Mouse (Mus musculus) lung, postnatal 0 days (tissue): ENCODE data around the gene Asnsd1. TPM values are rescaled to one million over a fixed set of nuclear protein-coding genes. Genes with fewer than 3 reads are reported as not detected.

ENCODE experiments used
- ATAC-seq: fragments of 200-750 bp; cut with Nextera tagmentation; 2 replicates; pipeline ENCODE4 v1.8.0; 2017; ENCODE audit warnings: moderate library complexity
- DNase-seq: peaks from one replicate; pipeline ENCODE4 v3.0.0-alpha.2; 2016; ENCODE audit warnings: low spot score
- H3K27ac ChIP-seq: fragments of 300-500 bp; sonication (generic); 2 replicates; pipeline ENCODE4 v1.5.1; 2014; ENCODE audit warnings: antibody characterized with exemption, mild to moderate bottlenecking, low read length, mixed read lengths
- H3K27me3 ChIP-seq: fragments of 300-500 bp; sonication (generic); replicated peaks from 2 replicates; pipeline ENCODE4 v1.6.1; 2014; ENCODE audit warnings: low read length, mixed read lengths; ENCODE audit not compliant: insufficient read depth
- H3K36me3 ChIP-seq: fragments of 300-500 bp; sonication (generic); 2 replicates; pipeline ENCODE4 v1.6.1; 2014; ENCODE audit warnings: low read length, mixed read lengths; ENCODE audit not compliant: insufficient read depth
- H3K4me1 ChIP-seq: fragments of 300-500 bp; sonication (generic); 2 replicates; pipeline ENCODE4 v1.6.1; 2014; ENCODE audit warnings: antibody characterized with exemption, low read depth, low read length, mixed read lengths; ENCODE audit not compliant: insufficient read depth
- H3K4me2 ChIP-seq: fragments of 300-500 bp; sonication (generic); replicated peaks from 2 replicates; pipeline ENCODE4 v1.6.1; 2014; ENCODE audit warnings: low read depth, mild to moderate bottlenecking, low read length, moderate library complexity, mixed read lengths
- H3K4me3 ChIP-seq: fragments of 300-500 bp; sonication (generic); 2 replicates; pipeline ENCODE4 v1.5.1; 2014; ENCODE audit warnings: low read depth, low read length
- H3K9ac ChIP-seq: fragments of 300-500 bp; sonication (generic); replicated peaks from 2 replicates; pipeline ENCODE4 v1.6.1; 2014; ENCODE audit warnings: low read depth, mild to moderate bottlenecking
- H3K9me3 ChIP-seq: fragments of 300-500 bp; sonication (generic); 2 replicates; pipeline ENCODE4 v1.6.1; 2016; ENCODE audit warnings: low read length, mixed read lengths
- CTCF ChIP-seq: IDR thresholded peaks from 2 replicates; pipeline ENCODE4 v1.5.1; 2016; ENCODE audit warnings: antibody characterized with exemption, mild to moderate bottlenecking
- EP300 ChIP-seq: IDR thresholded peaks from 2 replicates; pipeline ENCODE4 v1.6.1; 2016; ENCODE audit warnings: antibody characterized with exemption, mild to moderate bottlenecking, control low read depth
- WGBS: fragments of 180-500 bp; shearing (Covaris S2); extraction: QIAGEN DNeasy Blood & Tissue Kit; methylation state at CpG from one replicate; pipeline ENCODE4 v1.1.7; 2014; 5-methylcytosine and 5-hydroxymethylcytosine counted together
- polyA plus RNA-seq: library from polyadenylated mRNA; unstranded; fragments of >200 nt; fragmentation: Nextera tagmentation; extraction: Ambion mirVana; gene quantifications from 2 replicates; pipeline ENCODE4 v1.2.1, GENCODE M21; 2015

Asnsd1 gene
- polyA plus RNA-seq, 1 experiment from 2014 or later: 30.4 TPM

DNA sequence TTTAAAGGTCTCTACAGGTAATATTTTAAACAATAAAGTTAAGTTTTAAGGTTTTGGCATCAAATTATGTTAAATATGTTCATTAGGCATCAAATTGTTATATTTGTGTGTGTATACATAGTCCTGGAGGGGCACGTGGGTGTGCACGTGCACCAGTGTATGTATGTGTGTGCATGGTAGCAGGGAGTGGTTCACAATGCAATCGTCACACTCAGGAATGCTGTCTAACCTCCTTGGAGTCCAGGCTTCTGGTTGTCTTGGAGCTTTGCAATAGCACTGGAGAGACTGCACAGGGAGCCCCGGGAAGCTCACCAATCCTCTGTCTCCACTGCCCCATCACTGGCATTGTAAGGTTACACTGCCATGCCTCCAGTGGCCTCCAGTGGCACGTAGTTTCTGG, 29.3 kb downstream of the Asnsd1 start:
- Histone ChIP-seq H3K27ac (no peak overlapping the region), H3K4me2 (no peak overlapping the region), H3K9ac (no peak overlapping the region), H3K4me3 (no peak overlapping the region), H3K36me3 (no peaks in the 10 kb centered on the region), H3K4me1 (no peaks in the 10 kb centered on the region), H3K9me3 (no peaks in the 10 kb centered on the region), H3K27me3 (no peaks in the 10 kb centered on the region)
- DNase-seq (no peak), ATAC-seq (no peak; the same call in 1 of the 2 replicates)
- WGBS: 81% methylated on average over 5 of the region's 5 CpGs
- TF ChIP-seq EP300 (no peak), CTCF (no peak)

GRCm38 (mm10) chr1:53321662-53322344, 30.7 kb downstream of the Asnsd1 start:
- Histone ChIP-seq H3K27ac (no peak overlapping the region), H3K36me3 (no peaks in the 10 kb centered on the region), H3K9ac (no peak overlapping the region), H3K4me3 (no peak overlapping the region), H3K4me2 (no peak overlapping the region), H3K27me3 (no peaks in the 10 kb centered on the region), H3K9me3 (no peaks in the 10 kb centered on the region), H3K4me1 (no peaks in the 10 kb centered on the region)
- no peak for DNase-seq
- TF ChIP-seq EP300 (no peak), CTCF (no peak)
- 96% methylated on average over 4 of the region's 4 CpGs for WGBS
- ATAC-seq: no peak

GRCm38 (mm10) chr1:53312989-53313967, 39.3 kb downstream of the Asnsd1 start, which contains the start of gene Osgepl1:
Gene Osgepl1 (plus strand): TSS chr1:53313624.
- H3K4me3 ChIP-seq: peak within 1 kb of the TSS; percentile 64
- H3K4me1 ChIP-seq: no peaks in the 10 kb centered on the region
- H3K27me3 ChIP-seq: no peaks in the 10 kb centered on the region
- DNase-seq (peak; percentile 92), ATAC-seq (peak; percentile 98)
- H3K36me3 ChIP-seq: no peaks in the 10 kb centered on the region
- no peaks in the 10 kb centered on the region for H3K9me3 ChIP-seq
- WGBS: 2% methylated on average over 27 of the region's 27 CpGs
- peak within 1 kb of the TSS; percentile 88 for H3K27ac ChIP-seq
- H3K4me2 ChIP-seq: peak within 1 kb of the TSS; percentile 72
- H3K9ac ChIP-seq: peak within 1 kb of the TSS; percentile 70
- TF ChIP-seq EP300: 0 out of 2 replicates have a peak, but pooled peaks have one; percentile 35
- TF ChIP-seq CTCF: peak; percentile 47

DNA sequence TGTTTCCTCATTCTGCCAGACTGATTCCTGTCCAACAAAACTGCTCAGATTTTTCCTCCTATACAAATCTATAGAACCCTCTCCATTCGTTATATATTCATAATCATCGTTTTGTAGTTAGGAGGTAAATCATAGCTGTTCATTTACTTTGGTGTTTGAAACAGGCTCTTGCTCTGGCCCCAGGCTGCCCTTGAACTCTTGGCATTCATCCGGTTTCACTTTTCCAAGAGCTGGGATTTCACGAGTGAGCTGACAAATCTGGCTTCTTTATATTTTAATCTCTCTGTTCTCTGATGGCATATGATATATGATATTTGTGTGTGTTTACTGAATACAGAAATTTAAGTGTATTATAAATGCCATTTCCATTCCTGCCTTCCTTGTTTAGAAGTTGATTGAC, 52.0 kb downstream of the Asnsd1 start:
- TF ChIP-seq EP300 (no peak), CTCF (no peak)
- no peak overlapping the region for H3K9ac ChIP-seq
- no peaks in the 10 kb centered on the region for H3K9me3 ChIP-seq
- H3K4me3 ChIP-seq: no peak overlapping the region
- no peak for ATAC-seq
- H3K27me3 ChIP-seq: no peaks in the 10 kb centered on the region
- H3K27ac ChIP-seq: no peak overlapping the region
- H3K4me2 ChIP-seq: no peak overlapping the region
- WGBS: 81% methylated on average over 4 of the region's 4 CpGs
- no peaks in the 10 kb centered on the region for H3K36me3 ChIP-seq
- DNase-seq: no peak
- no peaks in the 10 kb centered on the region for H3K4me1 ChIP-seq

GRCm38 (mm10) chr1:53296581-53297383, 55.8 kb downstream of the Asnsd1 start, which contains the start of the genes Pms1, Ormdl1 and Gm28778:
Gene Pms1 (minus strand): TSS chr1:53297018.
Gene Ormdl1 (plus strand): TSS chr1:53297095.
Gene Gm28778 (plus strand): TSS chr1:53297111.
- Histone ChIP-seq H3K4me1 (no peaks in the 10 kb centered on the region), H3K27ac (peak within 1 kb of the TSS; percentile 77), H3K9ac (peak within 1 kb of the TSS; percentile 70), H3K36me3 (no peaks in the 10 kb centered on the region), H3K27me3 (no peaks in the 10 kb centered on the region), H3K9me3 (no peaks in the 10 kb centered on the region), H3K4me2 (peak within 1 kb of the TSS; percentile 84), H3K4me3 (peak within 1 kb of the TSS; percentile 78)
- peak; percentile 39 for TF ChIP-seq CTCF
- no peak for TF ChIP-seq EP300
- peak; percentile 97 for DNase-seq
- ATAC-seq: peak; percentile 100
- WGBS: under 1% methylated on average over 63 of the region's 66 CpGs

Other genes starting within 250 kb of the Asnsd1 start
- not detected in 2 replicates for gene 1700019A02Rik, start 165.1 kb downstream of the Asnsd1 start, polyA plus RNA-seq
- gene Pms1, start 55.7 kb downstream of the Asnsd1 start, polyA plus RNA-seq: 2.5 and 3.9 TPM in 2 replicates
- gene Ormdl1, start 55.7 kb downstream of the Asnsd1 start, polyA plus RNA-seq: 24.6 and 28.1 TPM in 2 replicates
- gene Gm28778, start 55.6 kb downstream of the Asnsd1 start, polyA plus RNA-seq: not detected in 2 replicates
- 13.0 and 16.5 TPM in 2 replicates for gene Osgepl1, start 39.1 kb downstream of the Asnsd1 start, polyA plus RNA-seq
- 5.7 and 10.5 TPM in 2 replicates for gene Asdurf, start 133 bp downstream of the Asnsd1 start, polyA plus RNA-seq
- 0.30 and 0.45 TPM in 2 replicates for gene Gm28551, start 85 bp downstream of the Asnsd1 start, polyA plus RNA-seq